Mouse (Mus musculus): ENCODE results near the gene Gm20517.

GRCm38 (mm10) chr17:47721183-47721582, 109.8 kb downstream of the Gm20517 start:
- TF ChIP-seq ZNF384 (IDR thresholded peaks at IDR 0.05; ENCODE audit: low read depth, low read length) (no peak), CHD2 (IDR thresholded peaks at IDR 0.05; ENCODE audit: low read depth, low read length) (no peak), ZC3H11A (IDR thresholded peaks at IDR 0.05; ENCODE audit: borderline replicate concordance, low read depth, low read length) (no peak), MAFK (IDR thresholded peaks at IDR 0.05; ENCODE audit: insufficient read depth, low read depth, low read length) (no peak), HCFC1 (IDR thresholded peaks at IDR 0.05; ENCODE audit: borderline replicate concordance, insufficient read depth, low read length) (no peak)
